Mouse (Mus musculus) heart, adult 2 months (tissue): ENCODE results near the gene Slc7a1. TPM values are rescaled to one million over a fixed set of nuclear protein-coding genes. Genes with fewer than 3 reads are reported as not detected.

ENCODE experiments used
- DNase-seq, 2 experiments: peaks; one replicate each; pipeline ENCODE4 v3.0.0; 2021
- H3K27ac ChIP-seq: fragments of 200-600 bp; 2 replicates; pipeline ENCODE4 v1.8.1; 2022
- H3K27me3 ChIP-seq: fragments of 200-500 bp; 2 replicates; pipeline ENCODE4 v1.6.1; 2012; ENCODE audit warnings: mild to moderate bottlenecking, low read length, inconsistent platforms, mixed read lengths; ENCODE audit not compliant: control insufficient read depth, insufficient read depth
- H3K36me3 ChIP-seq: fragments of 200-500 bp; 2 replicates; pipeline ENCODE4 v1.6.1; 2012; ENCODE audit warnings: low read length, inconsistent platforms; ENCODE audit not compliant: control insufficient read depth, insufficient read depth
- H3K4me1 ChIP-seq: fragments of 200-500 bp; 2 replicates; pipeline ENCODE4 v1.6.1; 2011; ENCODE audit warnings: low read length; ENCODE audit not compliant: control insufficient read depth, insufficient read depth
- H3K4me3 ChIP-seq: fragments of 200-600 bp; 2 replicates; pipeline ENCODE4 v1.8.1; 2022
- H3K79me2 ChIP-seq: fragments of 200-500 bp; replicated peaks from 2 replicates; pipeline ENCODE4 v1.6.1; 2012; ENCODE audit warnings: mild to moderate bottlenecking, inconsistent platforms, low read length, moderate library complexity, mixed read lengths; ENCODE audit not compliant: control insufficient read depth, insufficient read depth
- H3K9ac ChIP-seq: fragments of 200-500 bp; 2 replicates; pipeline ENCODE4 v1.6.1; 2012; ENCODE audit warnings: low read depth, mild to moderate bottlenecking, control low read depth, inconsistent platforms, low read length, mixed read lengths
- CTCF ChIP-seq: fragments of 200-600 bp; IDR thresholded peaks from 2 replicates; pipeline ENCODE4 v1.8.1; 2022; ENCODE audit warnings: antibody characterized with exemption, mild to moderate bottlenecking, moderate library complexity
- EP300 ChIP-seq: fragments of 200-500 bp; IDR thresholded peaks from 2 replicates; pipeline ENCODE4 v1.6.1; 2011; ENCODE audit warnings: low read depth, low read length, control low read depth; ENCODE audit not compliant: insufficient read depth
- POLR2A ChIP-seq: fragments of 200-500 bp; IDR thresholded peaks from 2 replicates; pipeline ENCODE4 v1.6.1; 2011; ENCODE audit warnings: mild to moderate bottlenecking, low read depth, low read length, control low read depth; ENCODE audit not compliant: insufficient read depth
- whole genome bisulfite sequencing: fragments of 180-500 bp; shearing (Covaris S2); methylation state at CpG from one replicate; pipeline ENCODE4 v1.1.7; 2018; 5-methylcytosine and 5-hydroxymethylcytosine counted together
- intact Hi-C: fragments of 180-260 bp; cut with DNase I; formaldehyde crosslinking; loops from one replicate; pipeline ENCODE4 v1.15.1; 2025
- polyA plus RNA-seq: library from polyadenylated mRNA; depleted of rRNA; stranded (reverse); fragments of >200 nt; gene quantifications from 2 replicates; pipeline ENCODE4 v1.2.3, GENCODE M21; 2012
- total RNA-seq, 2 experiments: library from RNA; stranded (reverse); gene quantifications; 2 replicates each; pipeline ENCODE4 v1.2.3; 2021

Gene Slc7a1
- total and polyA plus RNA-seq, 3 experiments, result 10.9 to 14.4 (median 14.0) TPM

DNA sequence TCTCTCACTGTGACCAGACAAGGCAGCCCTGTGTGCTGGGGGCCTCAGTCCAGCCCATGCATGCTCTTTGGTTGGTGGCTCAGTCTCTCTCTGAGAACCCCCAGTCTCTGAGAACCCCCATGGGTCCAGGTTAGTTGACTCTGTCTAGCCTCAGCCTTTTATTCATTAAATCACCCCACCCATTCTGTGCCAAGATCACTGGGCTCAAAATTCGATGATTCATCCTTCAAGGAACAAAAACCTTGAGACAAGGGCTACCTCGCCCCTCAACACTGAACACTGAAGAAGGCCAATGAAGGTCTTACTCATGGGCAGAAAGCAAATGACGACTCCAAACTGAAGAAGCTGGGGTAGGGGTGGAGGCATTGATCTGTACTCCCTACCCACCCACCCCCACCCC, 31.9 kb downstream of the Slc7a1 start:
- DNase-seq, result no peak
- H3K4me3 ChIP-seq, result no peak overlapping the region
- H3K27ac ChIP-seq, result no peak overlapping the region
- H3K79me2 ChIP-seq, result no peaks in the 10 kb centered on the region
- H3K4me1 ChIP-seq, result peaks cover 4% of the 10 kb centered on the region; the same call in 1 of the 2 replicates
- H3K27me3 ChIP-seq, result no peaks in the 10 kb centered on the region
- 88% methylated on average over 3 of the region's 3 CpGs for WGBS
- H3K9ac ChIP-seq, result no peak overlapping the region
- H3K36me3 ChIP-seq, result no peaks in the 10 kb centered on the region
- intact Hi-C loops, result no loop called here
- no peak for TF ChIP-seq CTCF
- no peak for TF ChIP-seq EP300
- TF ChIP-seq POLR2A, result no peak

GRCm38 (mm10) chr5:148366455-148366854, 33.2 kb downstream of the Slc7a1 start:
- WGBS, result 93% methylated on average over 9 of the region's 9 CpGs
- DNase-seq, result no peak
- peaks cover 2% of the 10 kb centered on the region; the same call in 1 of the 2 replicates for H3K4me1 ChIP-seq
- no peaks in the 10 kb centered on the region for H3K27me3 ChIP-seq
- no peak overlapping the region for H3K9ac ChIP-seq
- TF ChIP-seq CTCF (no peak), EP300 (no peak), POLR2A (no peak)
- no peaks in the 10 kb centered on the region for H3K36me3 ChIP-seq
- no peaks in the 10 kb centered on the region for H3K79me2 ChIP-seq
- no peak overlapping the region for H3K27ac ChIP-seq
- no peak overlapping the region for H3K4me3 ChIP-seq
- intact Hi-C loops, result no loop called here

DNA sequence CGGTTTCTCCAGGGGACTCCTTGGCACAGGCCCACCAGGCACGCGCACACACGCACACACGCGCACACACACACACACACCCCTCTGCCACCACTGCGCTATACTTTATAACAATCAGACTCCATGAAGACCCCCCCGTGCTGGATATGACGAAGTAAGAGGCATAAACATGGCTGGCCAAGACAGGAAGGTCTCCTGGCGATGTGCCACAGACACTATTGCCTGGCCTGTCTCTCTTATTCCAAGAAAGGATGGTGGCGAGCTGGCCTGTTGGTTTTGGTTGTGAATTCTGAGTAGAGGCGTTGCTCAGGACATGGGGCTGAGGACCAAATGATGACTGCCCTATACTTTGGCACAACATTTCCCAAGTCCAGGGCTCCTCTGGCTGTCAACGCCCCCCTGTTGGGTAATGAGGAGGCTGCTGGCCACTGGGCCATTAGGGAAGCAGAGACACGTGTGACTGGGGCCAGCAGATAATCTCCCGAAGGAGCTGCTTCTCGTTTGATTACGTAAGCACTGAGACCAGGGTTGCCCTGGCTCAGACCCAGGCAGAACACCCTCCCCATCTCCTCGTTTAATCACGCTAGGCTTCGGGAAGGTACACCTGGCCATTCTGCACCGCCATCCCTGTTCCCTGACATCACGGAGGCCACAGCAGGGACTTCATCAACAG, 36.1 kb downstream of the Slc7a1 start:
- Histone ChIP-seq H3K27me3 (no peaks in the 10 kb centered on the region), H3K36me3 (no peaks in the 10 kb centered on the region), H3K4me3 (no peak overlapping the region), H3K79me2 (no peaks in the 10 kb centered on the region), H3K27ac (no peak overlapping the region), H3K9ac (no peak overlapping the region), H3K4me1 (peaks cover 3% of the 10 kb centered on the region; the same call in 1 of the 2 replicates)
- WGBS, result 72% methylated on average over 22 of the region's 22 CpGs
- no peak for DNase-seq
- TF ChIP-seq EP300 (no peak), POLR2A (no peak), CTCF (no peak)
- intact Hi-C loops, result no loop called here

- Histone ChIP-seq H3K36me3 (no peaks in the 10 kb centered on the region), H3K4me1 (peaks cover 3% of the 10 kb centered on the region; the same call in 1 of the 2 replicates), H3K9ac (no peak overlapping the region), H3K27ac (no peak overlapping the region), H3K27me3 (no peaks in the 10 kb centered on the region), H3K4me3 (no peak overlapping the region), H3K79me2 (no peaks in the 10 kb centered on the region)
- 96% methylated on average over 7 of the region's 7 CpGs for WGBS
- TF ChIP-seq POLR2A, result no peak
- no peak for TF ChIP-seq EP300
- TF ChIP-seq CTCF, result no peak
- intact Hi-C loops, result no loop called here
- no peak for DNase-seq
Measured at GRCm38 (mm10) chr5:148362296-148362695, 37.4 kb downstream of the Slc7a1 start.

GRCm38 (mm10) chr5:148361759-148362010, 38.0 kb downstream of the Slc7a1 start:
- H3K27ac ChIP-seq, result no peak overlapping the region
- H3K4me3 ChIP-seq, result no peak overlapping the region
- no peaks in the 10 kb centered on the region for H3K27me3 ChIP-seq
- 27% methylated on average over 3 of the region's 3 CpGs for WGBS
- no peaks in the 10 kb centered on the region for H3K79me2 ChIP-seq
- H3K36me3 ChIP-seq, result no peaks in the 10 kb centered on the region
- H3K9ac ChIP-seq, result no peak overlapping the region
- intact Hi-C loops, result no loop called here
- H3K4me1 ChIP-seq, result peaks cover 5% of the 10 kb centered on the region; the same call in 1 of the 2 replicates
- TF ChIP-seq POLR2A (no peak), CTCF (no peak), EP300 (no peak)
- no peak for DNase-seq

GRCm38 (mm10) chr5:148360922-148361758, 38.6 kb downstream of the Slc7a1 start:
- 23% methylated on average over 16 of the region's 16 CpGs for WGBS

More at GRCm38 (mm10) chr5:148360922-148361758, 38.6 kb downstream of the Slc7a1 start:
- no peaks in the 10 kb centered on the region for H3K27me3 ChIP-seq
- TF ChIP-seq POLR2A, result no peak
- H3K79me2 ChIP-seq, result no peaks in the 10 kb centered on the region
- intact Hi-C loops, result no loop called here
- H3K9ac ChIP-seq, result no peak overlapping the region
- no peak overlapping the region for H3K4me3 ChIP-seq
- DNase-seq, result no peak
- peaks cover 6% of the 10 kb centered on the region; the same call in 1 of the 2 replicates for H3K4me1 ChIP-seq
- no peaks in the 10 kb centered on the region for H3K36me3 ChIP-seq
- H3K27ac ChIP-seq, result no peak overlapping the region
